Mouse (Mus musculus): ENCODE results near the gene Rab19. TPM values are rescaled to one million over a fixed set of nuclear protein-coding genes. Genes with fewer than 3 reads are reported as not detected.
"Not testable (repeated sequence)": the region's sequence is repeated elsewhere in the genome, so short reads cannot be mapped to it uniquely, and the experiment has no call there.

Gene Rab19
- total RNA-seq (2021) = not detected

- DNase-seq = no peak
- intact Hi-C loops (cut with DNase I) = no loop called here
Observed at GRCm38 (mm10) chr6:39381125-39381880, at the start of gene Rab19. Rab19 (plus strand) TSS chr6:39381175.

GRCm38 (mm10) chr6:39331998-39332700 is 48.8 kb upstream of the Rab19 start:
- intact Hi-C loops (cut with DNase I) = no loop called here
- no peak for DNase-seq

DNA sequence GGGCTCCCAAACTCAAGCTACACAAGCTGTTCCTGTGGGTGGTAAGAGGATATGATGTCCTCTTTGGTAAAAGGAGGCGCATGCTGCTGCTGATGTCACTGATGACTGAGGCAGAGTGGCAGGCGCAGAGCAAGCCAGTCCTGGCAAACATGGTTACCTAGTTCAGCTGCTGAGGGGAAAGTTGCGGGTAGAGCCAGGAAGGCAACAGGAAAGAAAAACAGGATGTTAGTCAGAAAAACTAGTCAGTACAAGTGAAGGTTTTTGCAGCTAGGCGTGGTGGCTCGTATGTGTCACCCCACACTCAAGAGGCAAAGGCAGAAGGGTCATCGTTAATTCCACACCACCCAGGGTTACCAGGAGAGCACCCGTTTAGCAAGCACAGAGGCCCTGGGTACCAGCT is 46.8 kb upstream of the Rab19 start:
- no peak for DNase-seq
- intact Hi-C loops (cut with DNase I) = no loop called here

DNA sequence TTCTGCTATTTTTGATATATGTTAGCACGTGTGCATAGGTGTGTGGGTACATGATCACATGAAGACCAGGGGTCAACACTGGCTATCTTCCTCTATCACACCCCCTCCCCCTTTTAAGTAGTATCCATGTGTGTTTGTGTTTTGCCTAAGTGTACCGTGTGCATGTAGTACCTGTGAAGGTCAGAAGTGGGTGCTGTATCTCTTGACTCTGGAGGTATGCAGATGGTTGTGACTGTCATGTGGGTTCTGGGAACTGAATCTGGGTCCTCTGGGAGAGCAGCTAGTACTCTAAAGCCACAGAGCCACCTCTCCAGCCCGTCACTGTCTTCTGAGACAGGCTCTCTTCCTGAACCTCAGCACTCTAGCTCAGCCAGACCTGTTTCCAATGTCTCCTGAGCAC is 46.1 kb upstream of the Rab19 start:
- no peak for DNase-seq
- intact Hi-C loops (cut with DNase I) = no loop called here

DNA sequence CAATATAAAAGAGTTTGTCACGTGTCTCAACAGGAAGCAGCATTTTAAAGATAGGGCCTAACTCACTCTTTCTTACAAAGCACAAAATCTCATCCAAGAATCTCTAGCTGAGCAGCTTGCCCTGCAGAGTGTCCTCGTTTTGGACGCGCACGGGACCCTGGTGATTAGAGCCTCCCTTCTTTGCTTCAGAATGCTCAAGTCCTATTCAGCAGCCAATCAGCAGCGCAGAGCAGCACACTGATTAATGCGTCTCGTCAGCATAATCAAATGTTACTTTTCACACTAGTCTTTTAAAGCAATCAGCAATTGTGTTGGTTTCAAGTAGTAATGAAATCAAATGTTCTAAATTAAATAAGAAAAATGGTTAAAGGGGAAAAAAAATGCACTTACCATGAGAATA is 42.6 kb upstream of the Rab19 start:
- intact Hi-C loops (cut with DNase I) = no loop called here

GRCm38 (mm10) chr6:39341798-39342197 is 39.2 kb upstream of the Rab19 start:
- DNase-seq = no peak
- intact Hi-C loops (cut with DNase I) = loop anchor here (10.0 kb wide), 1 partner anchor 197 kb away; no protein-coding TSS in a partner anchor

More for the DNA sequence above, 42.6 kb upstream of the Rab19 start:
- DNase-seq = no peak

DNA sequence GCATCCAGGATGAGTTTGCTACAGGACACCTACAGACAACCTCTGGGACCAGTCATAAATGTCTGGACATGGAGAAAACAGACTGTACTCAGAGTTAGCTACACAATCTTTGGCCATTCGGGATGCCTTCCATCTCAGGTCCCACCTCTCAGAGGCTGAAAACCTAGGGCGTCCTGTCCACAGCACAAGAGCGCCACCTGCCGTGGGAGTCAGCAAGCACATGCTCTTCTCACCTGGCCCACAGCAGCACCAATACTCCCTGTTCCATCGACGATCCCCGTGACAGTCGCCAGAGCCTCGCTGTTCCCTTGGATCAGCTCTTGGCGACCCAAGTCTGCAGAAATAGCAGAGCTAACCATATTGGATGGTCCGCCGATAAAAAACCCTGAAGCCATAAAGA is 37.0 kb upstream of the Rab19 start:
- intact Hi-C loops (cut with DNase I) = loop anchor here (10.0 kb wide), 1 partner anchor 199 kb away; no protein-coding TSS in a partner anchor
- peak; percentile 85 for DNase-seq

DNA sequence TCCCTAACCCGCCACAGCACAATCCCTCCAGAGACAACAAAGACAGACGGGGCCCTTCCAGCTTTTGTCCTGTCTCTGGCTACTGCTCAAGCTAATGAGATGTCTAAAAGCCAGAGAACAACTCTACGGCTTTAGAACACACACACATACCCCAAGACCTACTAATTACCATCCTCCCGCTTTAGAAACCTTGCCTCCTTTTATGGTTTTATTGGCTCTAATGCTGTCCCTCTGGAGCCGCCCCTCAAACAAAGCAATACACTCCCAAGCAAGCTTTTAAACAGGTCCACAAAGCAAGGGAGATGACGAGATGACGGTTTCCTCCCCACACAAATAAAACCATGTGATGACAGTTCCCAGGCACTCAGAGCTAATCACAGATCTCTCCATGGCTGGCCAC is 35.5 kb upstream of the Rab19 start:
- DNase-seq = no peak
- intact Hi-C loops (cut with DNase I) = loop anchor here (5.0 to 10.0 kb wide), 2 partner anchors 138 to 201 kb away; partner anchors contain the start of gene Kdm7a

- intact Hi-C loops (cut with DNase I) = loop anchor here (5.0 to 10.0 kb wide), 2 partner anchors 140 to 202 kb away; partner anchors contain the start of gene Kdm7a
- no peak for DNase-seq
Observed at GRCm38 (mm10) chr6:39346991-39347501, 33.9 kb upstream of the Rab19 start.

- intact Hi-C loops (cut with DNase I) = loop anchor here (5.0 to 10.0 kb wide), 2 partner anchors 141 to 203 kb away; partner anchors contain the start of gene Kdm7a
- DNase-seq = no peak
Observed at GRCm38 (mm10) chr6:39347880-39348814, 32.8 kb upstream of the Rab19 start.

DNA sequence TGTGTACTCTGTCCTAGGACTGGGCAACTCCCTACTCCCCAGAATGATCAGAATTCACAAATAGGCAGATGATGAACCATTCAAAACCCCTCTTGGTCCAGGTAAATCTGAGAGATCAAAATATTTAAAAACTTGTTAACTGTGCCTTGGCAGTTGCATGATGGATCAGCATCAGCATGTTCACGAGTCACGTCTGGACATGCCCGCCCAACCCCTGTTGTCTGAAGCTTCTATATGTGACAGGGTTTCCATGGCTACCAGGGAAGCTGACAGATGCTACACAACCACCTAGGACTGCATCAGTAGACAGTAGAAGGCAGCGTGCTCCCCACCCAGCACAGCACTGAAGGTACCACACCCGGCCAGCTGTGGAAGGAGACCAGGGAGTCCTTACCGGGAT is 32.0 kb upstream of the Rab19 start:
- no peak for DNase-seq
- intact Hi-C loops (cut with DNase I) = loop anchor here (5.0 to 10.0 kb wide), 2 partner anchors 142 to 204 kb away; partner anchors contain the start of gene Kdm7a

GRCm38 (mm10) chr6:39359207-39359606 is 21.8 kb upstream of the Rab19 start:
- DNase-seq; intact Hi-C loops (cut with DNase I): not testable (repeated sequence)

DNA sequence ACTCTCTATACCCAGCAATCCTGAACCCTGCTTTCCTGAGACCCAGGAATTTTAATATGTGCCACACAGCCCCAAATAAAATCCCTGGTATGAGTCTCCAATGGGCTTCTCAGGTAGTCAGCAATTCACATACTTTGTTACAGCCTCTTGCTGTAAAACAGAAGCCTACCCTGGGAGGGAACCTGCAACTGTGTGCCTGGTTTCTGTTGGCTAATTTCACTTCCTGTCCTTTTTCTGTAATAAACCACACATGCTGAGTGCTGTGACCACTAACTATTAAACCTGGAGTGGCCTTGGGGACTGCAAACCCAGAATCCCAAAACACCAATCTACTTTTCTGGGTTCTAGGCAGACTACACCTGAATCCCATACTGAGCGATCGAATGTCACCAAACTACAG is 18.3 kb upstream of the Rab19 start:
- intact Hi-C loops (cut with DNase I) = no loop called here
- no peak for DNase-seq

- no peak for DNase-seq
- intact Hi-C loops (cut with DNase I) = no loop called here
Observed at GRCm38 (mm10) chr6:39369631-39370030, 11.3 kb upstream of the Rab19 start.

DNA sequence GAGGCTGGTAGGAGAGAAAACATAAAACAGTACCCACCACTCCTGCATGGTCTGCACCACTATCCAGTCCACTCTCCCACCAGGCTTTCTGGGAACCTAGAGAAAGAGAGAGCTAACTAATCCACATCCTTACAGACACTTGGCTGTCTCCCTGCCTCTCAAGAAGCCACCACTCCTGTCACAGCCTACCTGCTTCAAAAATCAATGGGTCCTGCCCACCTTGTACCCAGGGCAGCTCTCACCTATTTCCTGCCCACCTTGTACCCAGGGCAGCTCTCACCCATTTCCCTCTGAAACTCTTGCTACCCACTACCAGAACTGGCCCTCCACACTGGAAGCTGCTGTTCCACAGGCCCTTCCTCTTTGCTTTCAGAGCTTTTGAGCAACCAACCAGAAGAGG is 8.9 kb upstream of the Rab19 start:
- intact Hi-C loops (cut with DNase I) = no loop called here
- no peak for DNase-seq

DNA sequence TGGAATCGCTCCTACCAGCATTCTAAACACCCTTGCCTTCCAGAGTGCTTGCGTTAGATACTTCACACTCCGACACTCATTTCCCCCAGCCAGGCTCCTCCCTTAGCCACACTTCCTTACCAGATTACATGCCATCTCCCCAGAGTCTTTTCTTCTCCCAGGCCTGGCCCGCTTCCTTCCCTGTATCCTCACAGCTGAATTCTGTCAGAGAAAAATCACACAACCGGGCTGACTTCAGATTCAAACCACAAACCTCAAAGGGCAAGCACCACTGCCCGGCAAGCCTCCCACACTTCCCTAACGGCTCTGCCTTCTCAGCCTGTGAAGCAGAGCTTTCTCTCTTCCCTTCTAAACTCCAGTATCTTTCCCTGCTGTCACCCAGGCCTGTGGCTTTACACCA is 8.2 kb upstream of the Rab19 start:
- DNase-seq = no peak
- intact Hi-C loops (cut with DNase I) = no loop called here

GRCm38 (mm10) chr6:39373301-39373955 is 7.5 kb upstream of the Rab19 start:
- no peak for DNase-seq
- intact Hi-C loops (cut with DNase I) = no loop called here

DNA sequence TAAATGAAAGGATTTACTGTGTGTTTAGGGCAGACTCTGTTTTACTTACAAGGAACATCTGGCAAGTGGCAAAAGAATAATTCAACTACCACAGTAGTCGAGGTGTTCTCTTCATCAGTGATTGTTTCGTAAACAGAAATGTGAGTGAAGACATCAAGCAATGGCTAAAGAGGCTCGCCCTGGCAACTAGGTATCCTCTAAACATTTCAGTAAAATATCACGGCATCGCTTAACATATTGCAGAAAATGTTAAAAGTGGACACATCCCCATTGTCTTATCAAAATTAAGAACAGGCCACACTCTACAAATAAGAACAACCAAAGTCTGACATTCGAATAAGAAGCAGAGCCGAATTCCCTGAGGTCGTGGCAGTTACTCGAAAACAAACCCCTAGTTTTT is 4.2 kb upstream of the Rab19 start:
- DNase-seq = no peak

DNA sequence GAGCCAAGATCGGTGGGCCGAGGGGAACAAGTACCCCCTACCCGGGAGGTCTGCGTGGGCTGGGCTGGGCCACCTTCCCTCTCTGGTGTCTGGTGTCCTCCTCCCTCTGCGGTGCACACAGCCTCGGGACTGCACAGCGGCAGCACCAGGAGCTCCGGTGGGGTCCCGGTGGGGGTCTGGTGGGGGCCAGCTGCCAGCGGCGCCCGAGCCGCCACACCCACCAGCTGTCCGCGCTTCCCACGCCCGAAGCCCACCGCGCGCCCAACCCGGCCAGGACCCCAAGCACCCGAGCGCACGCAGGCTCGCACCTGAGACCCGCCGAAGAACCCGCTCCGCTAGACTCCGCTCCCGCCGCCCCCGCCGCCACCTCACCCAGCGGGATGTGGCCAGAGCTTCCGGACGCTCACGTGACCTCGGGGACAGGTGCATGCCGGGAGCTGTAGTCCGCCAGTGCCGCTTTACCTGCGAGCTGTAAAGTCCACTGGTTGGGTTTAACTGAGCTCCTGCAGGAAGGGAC is 3.6 kb upstream of the Rab19 start, which contains the start of gene Slc37a3:
Gene Slc37a3 (minus strand): TSS at position 365 of the 517 bp plus-strand sequence.
- intact Hi-C loops (cut with DNase I) = no loop called here
- peak; percentile 89 for DNase-seq

More for the DNA sequence above, 4.2 kb upstream of the Rab19 start:
- intact Hi-C loops (cut with DNase I) = no loop called here

Measured in left cerebral cortex, postnatal 4 days (tissue).